Mouse (Mus musculus): Measurements from ENCODE around the gene Ubash3b.

GRCm38 (mm10) chr9:41041404-41041803 lies 120.1 kb downstream of the Ubash3b start:
- no peak for TF ChIP-seq CTCF (IDR thresholded peaks at IDR 0.05; ENCODE audit: low read depth, low read length)
- TF ChIP-seq POLR2A (IDR thresholded peaks at IDR 0.05; ENCODE audit: insufficient read depth, low read length), result no peak
- no peak for TF ChIP-seq EP300 (IDR thresholded peaks at IDR 0.05; ENCODE audit: insufficient read depth, low read depth, low read length)
